Mouse (Mus musculus): ENCODE measurements around the gene Actl10.

Gene Actl10
- long read RNA-seq, experiment 1 = 0 reads
- long read RNA-seq, experiment 2 = 0 reads

DNA sequence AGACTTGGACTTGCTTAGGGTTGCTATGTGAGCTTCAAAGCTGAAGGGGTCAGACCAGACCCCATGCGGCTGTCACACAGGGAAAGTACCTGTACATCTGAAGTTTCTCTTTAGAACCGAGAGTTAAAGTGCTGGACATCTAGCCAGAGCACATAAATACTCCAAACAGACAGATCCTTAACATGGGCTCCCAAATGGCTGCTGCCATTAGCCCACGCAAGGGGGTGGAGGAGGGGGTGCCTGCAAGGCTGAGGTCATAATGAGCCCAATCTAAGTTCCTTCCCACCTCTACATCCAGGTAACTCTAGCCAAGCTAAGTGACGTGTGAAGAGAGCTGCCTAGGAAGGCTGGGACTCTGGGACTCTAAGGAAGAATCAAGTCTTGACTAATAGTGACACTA lies at the start of gene Actl10:
Gene Actl10, plus strand, starts transcription at position 301 of the 400 bp plus-strand sequence.
- intact Hi-C loops (cut with DNase I) = no loop called here

- intact Hi-C loops (cut with DNase I) = no loop called here
These were observed 44.5 kb upstream of the Actl10 start for GRCm38 (mm10) chr2:154507076-154507475.

- intact Hi-C loops (cut with DNase I) = no loop called here
These were observed 43.9 kb upstream of the Actl10 start for GRCm38 (mm10) chr2:154507566-154508283.

DNA sequence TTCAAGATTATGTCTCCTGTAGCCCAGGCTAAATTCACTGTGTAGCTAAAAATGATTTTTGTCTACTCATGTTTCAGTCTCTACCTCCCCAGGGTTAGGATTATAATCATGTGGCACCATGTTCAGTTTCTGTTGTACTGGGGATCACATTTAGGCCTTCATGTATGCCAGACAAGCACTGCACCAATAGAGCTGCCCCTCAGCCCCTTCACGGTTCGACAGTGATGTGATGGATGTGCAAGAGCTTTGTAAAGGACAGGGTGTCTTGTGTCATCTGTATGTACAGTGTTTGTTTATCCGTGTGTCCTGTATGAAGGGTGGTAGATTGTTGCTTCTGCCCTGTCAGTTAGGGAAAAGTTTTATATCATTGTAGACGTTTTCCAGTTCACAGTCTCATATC lies 43.1 kb upstream of the Actl10 start:
- intact Hi-C loops (cut with DNase I) = no loop called here

GRCm38 (mm10) chr2:154510141-154510540 lies 41.4 kb upstream of the Actl10 start:
- intact Hi-C loops (cut with DNase I) = no loop called here

DNA sequence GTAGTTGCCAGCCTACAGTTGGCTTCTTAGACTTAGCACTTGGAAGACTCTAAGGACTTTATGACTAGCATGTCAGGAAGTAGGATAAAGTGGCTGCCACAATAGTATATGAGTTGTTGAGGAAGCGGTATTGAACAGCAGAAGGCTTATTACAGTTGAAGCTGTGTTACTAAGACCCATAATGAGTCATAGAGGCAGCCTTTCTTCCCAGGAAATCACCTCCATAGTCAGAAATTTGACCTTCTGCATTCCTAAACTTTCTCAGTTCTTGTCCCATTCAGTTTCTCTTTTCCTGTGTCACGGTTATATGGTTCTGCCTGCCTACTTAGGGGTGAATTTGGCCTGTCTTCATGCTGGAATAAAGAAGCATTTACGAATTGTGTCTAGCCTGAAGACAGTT lies 34.6 kb upstream of the Actl10 start:
- intact Hi-C loops (cut with DNase I) = no loop called here

GRCm38 (mm10) chr2:154517424-154517823 lies 34.2 kb upstream of the Actl10 start:
- intact Hi-C loops (cut with DNase I) = no loop called here

- intact Hi-C loops (cut with DNase I) = loop anchor here (1.0 kb wide), 1 partner anchor 38 kb away; no protein-coding TSS in a partner anchor
These were observed 30.1 kb upstream of the Actl10 start for GRCm38 (mm10) chr2:154521449-154521848.

GRCm38 (mm10) chr2:154522334-154522733 lies 29.2 kb upstream of the Actl10 start:
- intact Hi-C loops (cut with DNase I) = no loop called here

GRCm38 (mm10) chr2:154525285-154525684 lies 26.3 kb upstream of the Actl10 start:
- intact Hi-C loops (cut with DNase I) = no loop called here

DNA sequence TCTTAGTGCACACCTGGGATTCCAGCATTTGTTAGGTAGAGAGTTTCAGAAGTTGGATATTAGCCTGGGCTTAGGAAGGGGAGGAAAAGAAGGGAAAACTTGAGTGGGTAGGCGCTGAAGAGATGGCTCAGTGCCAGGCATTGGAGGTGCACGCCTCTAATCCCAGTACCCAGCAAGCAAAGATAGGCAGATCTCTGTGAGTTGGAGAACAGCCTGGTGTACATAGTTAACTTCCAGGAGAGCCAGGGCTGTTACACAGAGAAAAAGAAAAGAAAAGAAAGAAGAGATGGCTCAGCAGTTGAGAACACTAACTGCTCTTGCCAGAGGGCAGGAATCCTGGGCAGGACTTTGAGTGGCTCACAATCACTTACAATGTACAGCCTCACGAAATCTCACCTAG lies 25.0 kb upstream of the Actl10 start:
- intact Hi-C loops (cut with DNase I) = no loop called here

DNA sequence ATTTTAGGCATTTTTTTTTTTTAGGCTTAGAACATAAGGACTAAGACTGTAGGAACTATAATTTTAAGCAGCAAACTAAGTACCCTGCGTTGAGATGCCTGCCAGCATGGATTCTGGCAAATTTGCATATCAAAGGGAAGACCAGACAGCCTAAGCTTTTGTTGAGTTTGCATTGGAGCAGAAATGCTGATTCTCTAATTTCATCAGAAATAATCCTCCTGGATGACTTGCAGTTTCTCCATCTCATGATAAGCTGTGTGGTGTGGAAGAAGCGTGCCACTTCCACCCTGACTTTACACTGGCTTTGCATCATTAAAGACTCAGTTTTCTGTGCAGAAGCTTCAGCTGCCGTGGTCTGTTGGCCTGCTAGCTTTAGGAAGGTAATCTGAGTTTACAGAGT lies 18.7 kb upstream of the Actl10 start:
- intact Hi-C loops (cut with DNase I) = no loop called here

DNA sequence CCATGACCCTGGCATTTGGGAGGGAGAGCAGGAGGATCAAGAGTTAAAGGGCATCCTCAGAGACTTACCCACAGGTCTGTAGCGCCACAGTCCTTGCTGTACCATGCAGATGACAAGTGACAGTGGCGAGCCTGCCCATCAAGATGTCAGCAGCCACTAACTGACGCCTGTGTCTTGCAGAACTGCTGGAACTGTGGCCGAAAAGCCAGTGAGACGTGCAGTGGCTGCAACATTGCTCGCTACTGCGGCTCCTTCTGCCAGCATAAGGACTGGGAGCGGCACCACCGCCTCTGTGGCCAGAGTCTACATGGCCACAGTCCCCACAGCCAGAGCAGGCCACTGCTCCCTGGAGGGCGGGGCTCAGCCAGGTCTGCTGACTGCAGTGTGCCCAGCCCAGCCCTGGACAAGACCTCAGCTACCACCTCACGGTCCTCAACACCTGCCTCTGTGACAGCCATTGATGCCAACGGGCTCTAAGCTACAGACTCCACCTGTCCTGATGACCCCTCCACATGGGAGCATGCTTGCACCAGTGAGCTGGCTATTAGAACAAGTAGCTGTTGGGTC lies 16.8 kb upstream of the Actl10 start:
- intact Hi-C loops (cut with DNase I) = no loop called here

DNA sequence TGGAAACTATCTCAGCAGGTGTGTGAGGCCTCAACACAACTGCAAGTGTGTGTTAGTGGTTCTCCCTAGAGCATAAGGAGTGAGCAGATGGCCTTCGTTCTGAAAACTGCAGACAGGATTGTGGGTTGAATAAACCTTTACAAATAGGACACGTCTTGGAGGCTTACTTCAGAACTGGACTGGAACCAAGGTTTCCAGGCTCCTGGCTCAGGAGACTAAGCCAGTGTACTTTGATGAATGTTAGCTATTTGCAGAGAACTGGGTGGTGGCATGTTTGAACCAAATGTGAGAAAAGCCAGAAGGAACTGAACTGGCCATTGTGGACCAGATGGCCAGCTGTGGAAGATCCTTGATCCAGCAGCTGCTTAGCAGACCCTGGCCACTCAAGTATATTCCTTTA lies 13.3 kb upstream of the Actl10 start:
- intact Hi-C loops (cut with DNase I) = no loop called here

GRCm38 (mm10) chr2:154538710-154539109 lies 12.9 kb upstream of the Actl10 start:
- intact Hi-C loops (cut with DNase I) = no loop called here

DNA sequence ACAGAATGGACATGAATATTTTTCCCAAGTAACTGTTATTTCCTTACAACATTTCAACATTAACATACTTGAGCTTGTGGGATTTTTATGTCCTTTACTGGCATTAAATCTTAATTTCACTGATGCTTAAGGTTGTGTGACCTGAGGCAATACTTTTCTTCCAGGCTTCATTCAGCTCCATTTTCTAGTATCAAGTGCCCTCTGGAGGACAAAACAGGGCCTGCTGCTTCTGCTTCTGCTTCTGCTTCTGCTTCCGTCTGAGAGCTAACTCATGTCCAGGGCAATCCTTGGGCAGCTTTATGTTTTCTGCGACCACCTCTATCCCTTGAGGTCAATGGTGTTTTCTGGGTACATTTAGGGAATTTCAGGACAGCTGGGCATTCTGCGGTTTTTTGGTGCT lies 11.9 kb upstream of the Actl10 start:
- intact Hi-C loops (cut with DNase I) = loop anchor here (2.0 kb wide), 1 partner anchor 123 kb away; no protein-coding TSS in a partner anchor

GRCm38 (mm10) chr2:154541630-154542029 lies 9.9 kb upstream of the Actl10 start:
- intact Hi-C loops (cut with DNase I) = loop anchor here (2.0 kb wide), 1 partner anchor 125 kb away; no protein-coding TSS in a partner anchor

DNA sequence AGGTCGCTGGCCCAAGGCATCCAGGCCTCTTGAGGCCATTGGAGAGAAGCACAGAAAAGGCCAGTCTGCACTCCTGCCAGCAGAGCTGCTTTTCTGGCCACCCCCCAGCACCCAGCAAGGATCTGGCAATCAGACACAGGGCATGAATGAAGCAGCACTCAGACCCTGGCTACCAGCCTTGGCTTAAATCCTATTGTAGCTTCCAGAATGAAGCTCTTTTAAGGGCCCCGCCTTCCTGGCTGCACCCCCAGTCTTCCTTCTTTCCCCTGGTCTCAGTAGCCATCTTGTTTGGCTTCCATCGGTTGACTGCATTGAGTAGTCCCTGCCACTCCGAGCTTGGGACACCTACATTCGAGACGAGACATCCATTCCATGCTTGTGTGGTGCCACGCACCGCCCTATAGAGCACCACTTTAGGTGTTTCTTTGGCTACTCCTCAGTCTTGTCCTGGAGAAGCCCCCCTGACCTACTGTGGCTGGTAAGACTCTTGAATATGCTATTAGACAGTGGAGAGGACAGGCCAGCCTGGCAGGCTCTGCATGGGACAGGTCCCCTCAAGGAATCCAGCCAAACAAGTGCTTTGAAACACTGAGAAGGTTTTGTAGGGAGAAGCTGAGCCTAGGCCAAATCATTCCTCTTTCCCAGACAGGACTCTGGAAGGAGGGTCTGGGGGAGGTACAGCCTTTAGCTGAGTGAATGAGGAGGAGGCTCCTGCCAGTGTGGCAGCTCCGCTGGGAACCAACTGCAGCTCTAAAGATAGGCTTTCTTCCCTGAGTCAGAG lies 7.8 kb upstream of the Actl10 start:
- intact Hi-C loops (cut with DNase I) = no loop called here

GRCm38 (mm10) chr2:154546711-154547110 lies 4.9 kb upstream of the Actl10 start, which contains the start of gene 1700003F12Rik:
Gene 1700003F12Rik, plus strand, starts transcription at chr2:154547085.
- intact Hi-C loops (cut with DNase I) = no loop called here

GRCm38 (mm10) chr2:154548688-154549087 lies 2.9 kb upstream of the Actl10 start:
- intact Hi-C loops (cut with DNase I) = no loop called here

- intact Hi-C loops (cut with DNase I) = no loop called here
These were observed 2.3 kb upstream of the Actl10 start for GRCm38 (mm10) chr2:154549127-154549885.
